Mouse (Mus musculus) brain, embryonic 18.5 days (tissue): Measurements from ENCODE around the gene Gdf11.

Experiments used
- DNase-seq: peaks from one replicate; pipeline ENCODE4 v3.0.0-alpha.2; 2012; ENCODE audit warnings: low read depth, low spot score

Gene Gdf11

DNA sequence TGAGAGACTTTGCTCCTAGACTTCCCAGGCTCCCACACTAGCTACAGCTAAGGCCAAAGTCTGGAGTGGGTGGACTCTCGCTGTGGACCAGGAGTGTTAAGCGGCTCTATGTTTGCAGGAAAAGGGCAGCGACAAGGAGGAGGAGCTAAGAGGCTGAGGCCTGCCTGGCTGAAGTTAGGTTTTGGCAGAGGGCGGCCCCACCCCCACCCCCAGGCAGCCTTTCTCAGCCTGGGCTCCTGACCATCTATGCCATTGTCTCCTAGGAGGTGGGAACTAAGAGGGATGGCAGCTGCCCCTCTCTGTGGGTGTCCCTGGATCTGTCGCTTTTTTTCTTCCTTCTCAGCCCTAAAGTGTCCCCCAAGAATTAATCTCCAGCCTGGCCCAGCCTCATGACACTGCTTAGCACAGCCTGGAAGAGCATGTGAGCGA, 27.7 kb upstream of the Gdf11 start:
- no peak for DNase-seq

DNA sequence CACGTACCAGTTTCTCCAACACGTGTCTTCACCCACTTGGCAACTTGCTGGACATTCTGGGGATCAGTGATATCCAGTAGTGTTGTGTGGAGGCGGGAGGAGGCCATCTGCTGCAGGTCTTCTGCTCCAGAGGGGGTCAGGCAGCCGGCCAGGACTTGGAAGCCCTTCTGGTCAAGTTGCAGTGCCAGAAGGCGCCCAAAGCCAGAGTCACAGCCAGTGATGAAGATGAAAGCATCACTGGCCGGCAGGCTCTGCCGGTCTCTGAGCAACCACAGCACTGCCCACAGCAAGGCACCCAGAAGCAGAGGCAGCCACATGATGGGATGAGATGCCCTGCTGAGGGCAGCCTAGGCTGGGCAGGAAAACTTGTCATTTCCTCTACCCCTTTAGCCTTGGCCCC, 26.7 kb upstream of the Gdf11 start:
- no peak for DNase-seq

DNA sequence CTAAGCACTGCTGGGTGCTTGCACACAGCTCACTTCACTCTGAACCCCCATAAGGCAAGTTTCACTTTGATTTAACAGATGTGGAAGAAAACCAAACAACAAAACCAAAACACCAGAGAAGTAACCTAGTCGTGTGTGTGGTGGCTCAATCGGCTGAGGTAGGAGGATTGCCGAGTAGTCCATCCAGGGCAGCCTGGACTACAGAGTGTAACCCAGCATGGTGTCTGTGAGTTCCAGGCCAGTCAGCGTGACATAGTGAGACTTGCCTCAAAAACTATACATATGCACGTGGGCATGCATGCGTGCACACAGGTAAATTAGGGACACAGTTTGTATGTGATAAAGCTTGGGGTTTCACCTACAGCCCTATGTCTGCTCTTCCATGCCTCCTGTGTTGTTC, 25.9 kb upstream of the Gdf11 start:
- DNase-seq = no peak

DNA sequence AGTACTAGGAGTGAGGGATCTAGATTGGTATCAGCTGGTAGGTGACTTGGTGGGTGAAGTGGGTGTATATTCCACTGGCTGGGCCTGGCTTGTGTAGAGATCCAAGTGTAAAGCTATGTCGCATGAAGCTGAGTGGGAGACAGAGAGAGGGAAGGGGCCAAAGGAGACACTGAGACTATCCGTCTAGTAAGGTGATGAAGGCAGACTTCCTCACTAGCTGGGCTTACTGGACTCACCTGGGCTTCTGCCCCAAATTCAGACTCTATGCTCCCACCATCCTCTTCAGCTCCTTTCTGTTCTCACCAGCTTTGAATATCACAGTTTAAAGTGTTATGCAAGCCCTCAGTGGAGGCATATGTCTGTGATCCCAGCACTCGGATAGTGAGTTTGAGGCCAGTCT, 25.1 kb upstream of the Gdf11 start:
- DNase-seq = no peak

DNA sequence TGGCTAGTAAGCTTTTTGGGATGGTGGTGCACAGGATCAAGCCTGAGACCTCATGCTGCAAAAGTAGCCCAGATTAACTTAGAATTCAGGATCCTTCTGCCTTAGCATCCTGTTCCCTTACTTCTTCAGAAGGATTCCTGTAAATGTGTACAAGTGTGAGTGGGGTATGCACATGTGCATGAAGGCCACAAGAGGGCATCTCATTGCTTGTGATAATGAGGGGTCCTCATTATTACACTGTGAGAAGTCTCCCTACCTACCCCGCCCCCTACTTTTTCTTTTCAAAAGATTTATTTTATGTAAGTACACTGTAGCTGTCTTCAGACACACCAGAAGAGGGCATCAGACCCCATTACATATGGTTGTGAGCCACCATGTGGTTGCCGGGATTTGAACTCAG, 24.0 kb upstream of the Gdf11 start:
- DNase-seq = no peak

DNA sequence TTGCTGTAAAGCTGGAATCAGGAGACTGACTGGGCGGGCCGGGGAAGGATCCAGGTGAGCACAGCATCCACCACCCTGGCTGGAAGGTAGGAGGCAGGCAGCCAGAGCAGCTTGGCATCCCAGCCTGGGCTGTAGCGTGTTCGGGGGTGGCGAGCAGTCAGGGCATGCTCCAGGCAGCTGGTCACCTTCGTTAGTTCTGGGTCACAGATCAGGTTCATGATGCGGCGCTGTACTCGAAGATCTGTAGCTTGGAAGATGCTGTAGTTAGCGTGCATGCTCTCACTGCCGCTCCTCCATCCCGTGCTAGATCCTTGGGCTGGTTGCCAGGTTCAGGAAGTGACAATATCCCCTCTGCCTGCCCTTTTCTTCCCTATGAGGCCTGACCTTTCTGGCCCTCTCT, 22.2 kb upstream of the Gdf11 start:
- DNase-seq = no peak

DNA sequence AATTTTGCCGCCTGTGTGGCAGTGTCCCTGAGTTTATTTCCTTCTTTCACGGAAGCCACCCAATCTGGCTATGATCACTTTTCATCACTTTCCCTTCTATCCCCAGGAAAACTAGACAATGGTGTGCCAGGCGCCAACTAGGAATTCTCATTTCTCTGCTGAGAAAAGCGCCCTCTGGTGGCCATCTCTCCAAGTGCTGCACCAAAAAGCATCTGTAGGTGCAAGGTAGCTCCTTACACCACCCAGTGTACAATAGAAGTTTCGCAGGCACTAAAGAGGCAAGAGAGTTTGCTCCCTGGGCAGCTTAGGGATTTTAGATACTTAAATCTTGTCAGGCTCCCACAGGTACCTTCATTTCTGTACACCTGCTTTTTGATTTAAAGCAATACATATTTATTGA, 21.7 kb upstream of the Gdf11 start:
- no peak for DNase-seq

DNA sequence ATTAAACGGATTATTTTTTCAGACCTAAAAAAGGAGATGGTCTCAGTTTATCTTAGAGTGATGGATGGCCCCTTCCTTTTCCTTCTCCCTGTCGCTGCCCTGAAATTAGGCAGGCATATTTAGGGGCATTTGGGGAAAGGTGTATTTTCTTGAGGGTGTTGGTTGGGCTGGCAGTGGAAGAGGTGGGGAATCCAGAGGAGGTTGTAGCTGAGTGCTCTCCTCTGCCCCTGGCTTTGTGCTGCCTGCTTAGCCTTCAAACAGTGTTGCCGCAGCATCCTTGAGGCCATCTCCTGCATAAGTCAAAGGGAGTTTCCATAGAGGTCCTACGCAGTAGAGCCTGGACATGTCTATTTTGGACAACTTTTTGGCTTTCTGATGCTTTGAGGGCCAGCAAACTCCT, 21.3 kb upstream of the Gdf11 start:
- DNase-seq = no peak

DNA sequence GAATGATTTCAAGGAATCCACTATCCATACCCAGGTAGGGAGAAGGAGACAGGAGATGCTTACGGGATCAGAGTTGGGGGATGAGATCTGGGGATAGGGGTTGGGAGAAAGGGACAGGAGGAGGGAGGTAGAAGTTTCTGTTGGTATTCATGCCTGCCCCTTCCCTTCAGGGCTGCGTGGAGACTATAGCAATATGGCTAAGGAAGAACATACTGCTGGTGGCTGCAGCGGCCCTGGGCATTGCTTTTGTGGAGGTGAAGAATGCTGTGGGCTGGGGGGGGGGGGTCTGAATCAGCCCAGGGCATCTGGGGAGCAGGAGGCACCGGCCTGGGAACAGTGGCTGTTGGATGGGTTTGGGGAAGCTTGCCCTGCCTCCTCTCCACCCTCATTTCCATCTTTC, 20.8 kb upstream of the Gdf11 start:
- no peak for DNase-seq

DNA sequence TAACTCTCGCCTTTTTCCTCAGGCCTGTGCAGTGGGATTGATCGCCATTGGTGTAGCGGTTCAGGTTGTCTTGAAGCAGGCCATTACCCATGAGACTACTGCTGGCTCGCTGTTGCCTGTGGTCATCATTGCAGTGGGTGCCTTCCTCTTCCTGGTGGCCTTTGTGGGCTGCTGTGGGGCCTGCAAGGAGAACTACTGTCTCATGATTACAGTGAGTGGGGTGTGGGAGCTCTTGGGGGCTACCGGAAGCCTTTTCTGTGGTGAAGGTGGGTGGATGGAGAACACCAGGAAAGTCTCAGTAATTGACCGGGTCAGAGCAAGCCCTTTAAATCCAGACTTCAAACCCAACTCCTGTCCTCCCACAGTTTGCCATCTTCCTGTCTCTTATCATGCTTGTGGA, 19.9 kb upstream of the Gdf11 start:
- no peak for DNase-seq

DNA sequence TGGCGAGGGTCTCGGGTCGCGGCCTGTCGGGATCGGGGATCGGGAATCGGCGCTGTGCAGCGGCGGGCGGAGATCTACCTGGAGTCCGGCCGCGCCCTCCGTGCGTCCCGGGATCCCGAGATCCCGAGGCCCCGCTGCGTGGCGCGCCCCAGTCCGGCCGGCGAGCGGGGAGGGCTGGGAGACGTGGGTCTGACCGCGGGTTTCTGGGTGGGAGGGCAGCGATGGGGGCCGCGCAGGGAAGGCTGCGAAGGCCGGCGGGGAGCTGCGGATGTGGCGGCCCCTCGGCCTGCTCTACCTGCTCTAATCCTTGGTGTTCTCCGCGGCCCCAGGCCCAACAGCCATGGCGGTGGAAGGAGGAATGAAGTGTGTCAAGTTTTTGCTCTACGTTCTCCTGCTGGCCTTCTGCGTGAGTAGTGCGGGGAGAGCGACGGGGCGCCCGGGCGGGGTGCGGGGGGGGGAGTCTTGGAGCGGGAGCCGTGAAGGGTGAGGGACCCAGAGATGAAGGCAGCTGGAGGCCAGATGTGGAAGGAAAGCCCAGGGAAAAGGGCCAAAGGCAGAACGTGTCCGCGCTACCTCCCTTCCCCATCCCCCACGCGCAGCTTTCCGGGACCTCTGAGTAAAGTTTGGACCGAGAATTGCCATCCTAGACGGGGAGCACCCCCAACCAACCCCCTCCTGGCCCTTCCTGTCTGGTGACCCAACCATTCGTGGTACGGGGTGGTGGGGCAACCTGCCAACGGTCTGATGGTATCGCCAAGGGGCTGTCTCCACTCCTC, 18.7 kb upstream of the Gdf11 start:
- DNase-seq = no peak

DNA sequence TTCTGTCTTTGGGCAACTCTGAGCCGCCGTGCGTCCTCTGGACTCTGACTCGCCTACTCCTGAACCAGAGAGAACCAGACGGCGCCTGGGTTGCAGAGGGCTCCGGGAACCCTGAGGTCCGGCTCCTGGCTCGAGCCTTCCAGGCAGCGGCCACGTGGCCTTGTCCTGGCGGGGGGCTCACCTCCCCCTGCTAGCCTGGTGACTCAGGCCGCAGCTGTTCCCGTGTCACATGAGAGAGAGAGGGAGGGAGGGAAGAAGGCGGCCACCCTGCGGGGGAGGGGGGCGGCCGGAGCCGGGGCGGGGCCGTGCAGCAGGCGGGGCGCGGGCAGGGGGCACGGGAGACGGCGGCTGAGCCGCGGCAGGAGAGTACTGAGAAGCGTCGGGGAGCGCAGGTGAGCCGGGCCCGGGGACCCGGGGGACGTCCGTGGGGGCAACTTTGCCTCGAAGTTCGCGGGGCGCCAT, 18.1 kb upstream of the Gdf11 start:
- no peak for DNase-seq

DNA sequence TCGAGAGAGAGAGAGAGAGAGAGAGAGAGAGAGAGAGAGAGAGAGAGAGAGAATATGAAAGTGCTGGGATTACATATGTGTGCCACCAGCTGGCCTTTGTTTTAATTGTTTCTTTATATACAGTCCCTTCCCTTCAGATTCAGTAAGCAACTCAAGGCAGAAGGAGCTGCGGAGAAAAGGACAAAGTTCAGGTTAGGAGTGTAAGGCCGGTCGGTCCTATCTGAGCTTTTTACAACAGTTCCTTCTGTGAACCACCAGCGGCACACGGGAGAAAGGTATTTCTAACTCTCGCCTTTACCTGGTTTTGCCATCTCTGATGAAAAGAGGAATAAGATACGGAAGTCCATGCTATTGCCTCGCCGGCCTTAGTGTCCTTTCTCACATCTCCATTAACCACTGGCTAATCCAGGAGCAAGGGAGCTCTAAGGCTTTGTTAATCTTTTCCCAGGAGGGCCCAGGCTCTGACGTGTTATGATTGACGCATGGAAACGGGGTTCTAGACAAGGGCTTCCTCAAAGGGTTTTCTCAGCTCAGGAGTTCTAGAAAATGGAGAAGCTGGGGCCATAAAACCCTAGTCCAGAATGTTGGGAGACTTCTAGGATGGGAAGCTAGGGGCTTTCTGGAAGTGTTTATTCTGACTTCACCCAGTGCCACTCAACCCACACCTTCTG, 17.4 kb upstream of the Gdf11 start:
- DNase-seq = no peak

DNA sequence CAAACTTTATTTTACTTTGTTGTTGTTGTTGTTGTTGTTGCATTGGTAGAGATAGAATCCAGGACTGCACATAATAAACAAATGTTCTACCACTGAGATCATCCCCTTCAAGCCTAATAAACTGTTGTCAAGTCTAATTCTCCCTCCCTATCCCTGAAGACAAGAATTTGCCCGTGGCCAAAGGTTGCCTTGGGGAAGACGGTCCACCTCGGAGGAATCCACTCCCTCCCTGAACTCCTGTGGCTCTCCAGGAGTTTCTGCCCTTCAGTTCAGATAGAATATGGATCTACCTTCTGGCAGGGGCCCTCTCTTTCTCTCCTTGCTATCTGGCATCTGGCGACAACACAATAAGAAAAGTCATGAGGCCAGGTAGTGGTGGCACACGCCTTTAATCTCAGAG, 13.3 kb upstream of the Gdf11 start:
- DNase-seq = no peak

DNA sequence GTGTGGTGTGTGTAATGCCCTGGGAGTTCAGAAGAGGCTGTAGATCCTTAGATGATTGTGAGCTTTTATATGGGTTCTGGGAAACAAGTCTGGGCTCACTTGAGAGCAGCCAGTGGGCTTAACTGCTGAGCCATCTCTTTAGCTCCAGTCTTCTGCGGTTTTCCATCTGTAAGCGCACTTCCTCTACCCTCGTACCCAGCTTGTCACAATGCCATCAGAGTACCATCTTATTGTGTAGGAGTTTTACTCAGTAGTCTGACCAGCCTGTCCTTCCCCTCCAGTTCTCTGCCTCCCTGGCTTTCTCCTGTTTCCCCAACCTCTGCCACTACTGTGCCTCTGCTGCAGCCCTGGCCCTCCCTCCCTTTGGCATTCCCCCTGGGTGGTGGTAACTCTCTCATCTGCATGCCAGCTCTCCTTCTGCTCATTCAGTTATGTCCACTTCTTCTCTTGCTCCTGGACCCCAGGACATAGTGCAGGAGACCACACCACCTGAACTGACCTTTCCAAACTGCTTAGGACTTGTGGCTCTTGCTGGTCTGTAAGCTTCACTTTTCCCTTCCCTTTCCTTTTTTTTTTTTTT, 11.0 kb upstream of the Gdf11 start:
- DNase-seq = no peak

DNA sequence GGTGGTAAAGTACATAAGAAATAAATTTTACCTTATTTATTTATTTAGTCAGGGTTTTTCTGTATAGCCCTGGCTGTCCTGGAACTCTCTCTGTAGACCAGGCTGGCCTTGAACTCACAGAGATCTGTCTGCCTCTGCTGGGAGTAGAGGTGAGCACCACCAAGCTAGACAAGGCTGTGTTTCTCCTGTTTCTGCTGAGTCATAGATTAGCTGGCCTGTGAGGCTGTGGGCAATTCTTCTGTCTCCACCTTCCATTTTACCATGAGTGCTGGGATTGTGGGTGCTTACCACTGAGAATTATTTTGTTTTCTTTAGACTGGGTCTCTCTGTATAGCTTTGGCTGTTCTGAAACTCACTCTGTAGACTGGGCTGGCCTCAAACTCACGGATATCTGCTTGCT, 9.9 kb upstream of the Gdf11 start:
- DNase-seq = no peak

DNA sequence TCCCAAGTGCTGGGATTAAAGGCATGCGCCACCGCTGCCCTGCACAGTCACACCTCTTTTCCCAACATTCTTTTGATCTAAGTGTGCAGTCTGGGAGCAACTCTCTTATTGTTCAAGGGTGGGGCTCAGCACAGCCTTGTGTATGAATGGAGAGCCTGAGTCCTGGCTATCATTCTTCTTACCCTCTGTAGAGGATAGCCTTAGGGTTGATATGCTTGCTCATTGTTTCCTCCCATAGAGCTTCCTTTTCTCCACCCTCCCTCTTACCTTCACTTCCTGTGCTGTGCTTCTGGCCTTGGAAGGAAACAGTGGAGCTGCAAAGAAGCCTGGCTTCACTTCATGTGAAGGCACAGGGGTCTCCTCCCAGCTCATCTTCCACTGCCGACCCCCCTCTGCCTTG, 9.2 kb upstream of the Gdf11 start, which contains the start of gene Cd63:
Gene Cd63, plus strand, starts transcription at position 292 of the 400 bp plus-strand sequence.
- DNase-seq = no peak

DNA sequence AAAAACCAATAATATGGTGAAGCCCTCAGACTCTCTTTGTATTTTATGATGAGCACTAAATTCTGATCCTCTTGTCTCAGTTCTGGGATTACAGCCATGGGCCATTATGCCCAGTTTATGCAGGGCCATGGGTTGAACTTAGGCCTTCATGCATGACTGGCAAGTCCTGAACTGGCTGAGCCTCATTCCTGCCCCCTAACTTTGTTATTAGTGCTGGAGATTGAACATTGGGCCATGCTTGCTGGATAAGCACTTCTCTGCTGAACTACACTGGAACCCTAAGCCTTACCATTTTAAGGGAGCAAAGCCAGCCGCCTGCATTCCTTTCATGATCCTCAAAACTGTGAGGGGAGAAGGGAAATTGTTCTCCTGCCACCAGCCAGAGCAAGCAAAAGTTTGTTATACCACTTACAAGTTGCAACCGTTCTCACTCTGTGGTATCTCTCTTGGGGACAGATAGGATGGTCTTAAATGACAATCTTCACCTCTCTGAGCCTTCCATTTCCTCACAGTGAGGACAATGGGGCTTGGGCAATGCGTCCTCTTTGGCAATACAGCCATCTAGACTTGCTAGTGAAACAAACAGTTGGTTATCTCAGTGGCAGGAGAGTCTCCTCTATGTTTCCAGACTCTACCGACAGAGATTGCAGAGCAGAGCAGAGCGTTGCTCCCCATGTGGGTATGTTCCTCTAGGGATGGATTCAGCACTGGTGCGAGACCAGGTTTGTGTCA, 8.4 kb upstream of the Gdf11 start:
- DNase-seq = no peak

DNA sequence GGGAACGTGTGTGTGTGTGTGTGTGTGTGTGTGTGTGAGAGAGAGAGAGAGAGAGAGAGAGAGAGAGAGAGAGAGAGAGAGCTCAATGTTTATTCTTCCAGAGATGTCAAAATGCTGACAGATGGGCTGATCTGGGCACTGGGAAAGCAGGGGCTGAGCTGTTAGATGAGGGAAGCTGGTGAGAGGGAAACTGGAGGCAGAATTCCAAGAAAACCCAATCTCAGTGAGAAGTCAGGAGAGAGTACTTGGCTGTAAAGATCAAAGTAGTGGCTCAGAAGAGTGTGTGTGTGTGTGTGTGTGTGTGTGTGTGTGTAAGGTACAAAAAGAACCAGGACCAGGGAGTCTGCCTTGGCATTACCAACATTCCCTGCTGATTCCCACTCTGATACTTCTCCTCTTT, 6.0 kb upstream of the Gdf11 start:
- DNase-seq = no peak

DNA sequence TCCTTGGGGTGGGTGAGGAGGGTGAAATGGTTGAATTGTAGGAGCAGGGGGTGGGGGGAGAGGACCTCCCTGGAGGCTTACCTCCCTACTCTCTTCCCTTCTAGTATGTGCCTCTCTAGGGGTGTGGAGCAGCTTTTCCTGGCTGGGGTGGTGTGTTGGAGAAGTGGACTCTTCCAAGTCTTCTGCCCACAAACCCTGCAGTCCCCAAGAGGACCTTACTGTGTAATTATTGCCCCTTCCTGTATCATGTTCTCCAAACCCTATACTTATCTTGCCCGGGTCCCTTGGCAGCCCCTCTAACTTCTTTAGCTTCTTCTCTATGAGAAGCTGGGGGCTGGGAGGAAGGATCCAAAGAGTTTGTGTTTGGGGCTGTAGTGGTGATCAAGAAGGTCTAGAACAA, 5.3 kb upstream of the Gdf11 start:
- no peak for DNase-seq

DNA sequence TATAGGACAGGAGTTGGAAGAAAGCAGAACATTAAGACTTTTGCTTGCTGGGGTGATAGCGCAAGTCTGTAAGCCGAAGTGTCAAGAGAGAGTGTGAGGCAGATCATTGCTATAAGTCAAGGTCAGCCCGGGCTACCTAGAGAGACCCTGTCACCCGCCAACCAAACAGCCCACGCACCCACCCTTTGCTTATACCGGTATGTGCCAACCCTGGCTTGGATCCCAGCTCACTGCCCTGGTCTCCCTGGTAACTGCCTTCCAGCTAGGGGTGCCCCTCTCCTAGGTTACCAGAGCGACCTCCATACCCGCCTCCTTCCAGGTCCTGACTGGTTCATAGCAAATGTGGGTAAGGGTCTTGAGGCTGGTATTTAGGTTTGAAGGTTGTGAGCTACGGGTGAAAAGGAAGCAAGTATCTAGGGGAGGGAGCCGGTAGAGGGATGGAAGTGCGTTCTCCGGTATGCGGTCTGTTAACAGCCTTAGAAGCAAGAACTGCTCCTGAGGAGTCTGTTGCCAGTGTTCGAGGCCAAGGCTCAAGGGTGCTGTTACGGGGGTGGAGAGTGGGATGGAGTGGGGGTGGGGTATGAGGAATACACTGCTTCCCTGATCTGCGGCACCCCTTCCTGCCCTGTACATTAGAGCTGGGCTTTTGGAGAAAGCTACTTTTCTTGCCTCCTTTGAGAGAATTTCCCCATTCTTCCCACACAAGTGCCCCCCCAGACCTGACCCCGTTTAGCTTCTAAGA, 4.6 kb upstream of the Gdf11 start:
- DNase-seq = no peak

DNA sequence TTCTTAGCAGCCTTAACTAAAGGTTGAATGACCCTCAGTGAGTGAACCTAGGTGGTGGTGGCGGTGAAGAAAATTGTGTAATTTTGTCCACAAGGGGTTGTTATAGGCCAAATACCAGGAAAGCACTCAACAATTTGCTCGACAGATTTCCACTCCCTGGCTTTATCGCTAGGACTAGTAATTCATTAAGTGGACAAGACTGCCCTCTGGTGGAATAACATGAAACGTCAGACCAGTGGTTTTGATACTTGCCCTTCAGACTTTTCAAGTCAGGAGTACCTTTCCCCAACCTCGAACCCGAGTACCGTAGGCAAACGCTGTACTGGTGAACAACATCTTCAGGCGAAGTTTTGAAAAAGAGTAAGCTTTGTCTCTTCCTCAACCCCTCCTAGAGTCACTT, 3.9 kb upstream of the Gdf11 start:
- DNase-seq = no peak
